Mouse (Mus musculus) hindbrain, postnatal 0 days (tissue): ENCODE results near the gene Commd9. TPM values are rescaled to one million over a fixed set of nuclear protein-coding genes. Genes with fewer than 3 reads are reported as not detected.

Experiments
- ATAC-seq: fragments of 200-750 bp; cut with Nextera tagmentation; 2 replicates; pipeline ENCODE4 v1.8.0; 2017; ENCODE audit warnings: mild to moderate bottlenecking, moderate TSS enrichment, moderate library complexity
- DNase-seq: peaks from one replicate; pipeline ENCODE4 v3.0.0-alpha.2; 2015; ENCODE audit warnings: low spot score
- H3K27ac ChIP-seq: fragments of 300-500 bp; sonication (generic); 2 replicates; pipeline ENCODE4 v1.5.1; 2014; ENCODE audit warnings: mild to moderate bottlenecking
- H3K27me3 ChIP-seq: fragments of 300-500 bp; sonication (generic); 2 replicates; pipeline ENCODE4 v1.6.1; 2014; ENCODE audit warnings: low read length, mixed read lengths; ENCODE audit not compliant: insufficient read depth
- H3K36me3 ChIP-seq: fragments of 300-500 bp; sonication (generic); 2 replicates; pipeline ENCODE4 v1.6.1; 2014; ENCODE audit warnings: low read length, mixed read lengths; ENCODE audit not compliant: insufficient read depth
- H3K4me1 ChIP-seq: fragments of 300-500 bp; sonication (generic); 2 replicates; pipeline ENCODE4 v1.6.1; 2014; ENCODE audit warnings: antibody characterized with exemption, low read length, mixed read lengths; ENCODE audit not compliant: insufficient read depth
- H3K4me2 ChIP-seq: fragments of 300-500 bp; sonication (generic); 2 replicates; pipeline ENCODE4 v1.6.1; 2014; ENCODE audit warnings: low read depth, mild to moderate bottlenecking, low read length, moderate library complexity, mixed read lengths
- H3K4me3 ChIP-seq: fragments of 300-500 bp; sonication (generic); 2 replicates; pipeline ENCODE4 v1.5.1; 2014; ENCODE audit warnings: low read length
- H3K9ac ChIP-seq: fragments of 300-500 bp; sonication (generic); replicated peaks from 2 replicates; pipeline ENCODE4 v1.6.1; 2014; ENCODE audit warnings: mild to moderate bottlenecking, low read length, moderate library complexity, mixed read lengths
- H3K9me3 ChIP-seq: fragments of 300-500 bp; sonication (generic); 2 replicates; pipeline ENCODE4 v1.6.1; 2016; ENCODE audit warnings: low read length, mixed read lengths
- CTCF ChIP-seq: IDR thresholded peaks from 2 replicates; pipeline ENCODE4 v1.5.1; 2016; ENCODE audit warnings: antibody characterized with exemption, control low read depth, low read depth
- WGBS: fragments of 180-500 bp; shearing (Covaris S2); extraction: QIAGEN DNeasy Blood & Tissue Kit; methylation state at CpG from one replicate; pipeline ENCODE4 v1.1.7; 2014; 5-methylcytosine and 5-hydroxymethylcytosine counted together
- polyA plus RNA-seq: library from polyadenylated mRNA; unstranded; fragments of >200 nt; fragmentation: Nextera tagmentation; extraction: Ambion mirVana; gene quantifications from 2 replicates; pipeline ENCODE4 v1.2.1, GENCODE M21; 2015
- total RNA-seq: library from RNA; depleted of rRNA; stranded (reverse); fragments of >200 nt; gene quantifications from 2 replicates; pipeline ENCODE4 v1.2.3, GENCODE M21; 2014

The Commd9 gene
- total and polyA plus RNA-seq, 2 experiments from 2014 or later, result 89.8 to 111 TPM

DNA sequence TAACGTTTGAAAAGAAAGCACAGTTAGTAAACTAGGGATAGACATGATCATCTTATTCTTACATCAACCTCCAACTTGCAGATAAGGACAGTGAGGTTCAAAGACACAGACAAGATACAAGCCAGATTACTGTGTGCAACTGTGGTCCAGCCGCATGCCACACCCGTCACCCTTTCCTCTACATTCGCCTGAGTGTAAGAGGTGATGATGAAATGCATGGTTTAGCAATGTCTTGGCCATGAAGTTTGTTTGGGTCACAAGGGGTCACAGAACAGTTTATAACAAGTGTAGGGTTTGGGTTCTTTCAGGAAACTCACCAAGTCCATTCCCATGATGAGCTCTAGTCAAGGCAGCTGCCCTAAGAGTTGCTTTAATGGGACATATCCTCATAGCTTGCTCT is 17.4 kb upstream of the Commd9 start:
- ATAC-seq (no peak), DNase-seq (no peak)
- no peaks in the 10 kb centered on the region for H3K4me1 ChIP-seq
- H3K4me3 ChIP-seq, result no peak overlapping the region
- 96% methylated on average over 4 of the region's 4 CpGs for WGBS
- no peak overlapping the region for H3K27ac ChIP-seq
- H3K4me2 ChIP-seq, result no peak overlapping the region
- no peaks in the 10 kb centered on the region for H3K9me3 ChIP-seq
- H3K27me3 ChIP-seq, result no peaks in the 10 kb centered on the region
- no peaks in the 10 kb centered on the region for H3K36me3 ChIP-seq
- no peak overlapping the region for H3K9ac ChIP-seq
- TF ChIP-seq CTCF, result no peak

DNA sequence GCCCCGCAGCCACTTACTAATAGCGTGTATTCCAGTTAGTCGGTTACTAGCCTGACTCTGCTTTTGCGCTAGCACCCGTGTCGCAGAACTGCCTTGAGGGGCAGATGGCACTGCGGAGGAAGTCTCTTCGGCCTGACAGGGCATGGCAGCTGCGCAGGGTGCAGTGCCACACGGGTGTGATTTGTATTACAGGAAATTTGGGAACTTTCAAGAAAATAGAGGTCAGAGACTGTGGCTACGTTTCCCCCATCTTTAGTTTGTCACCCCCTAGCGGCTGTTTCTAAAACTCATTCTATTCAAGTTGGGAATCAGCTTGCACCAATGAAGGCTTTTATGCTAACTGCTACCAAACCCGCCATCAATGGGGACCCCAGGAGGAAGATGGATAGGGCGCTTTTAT is 14.9 kb upstream of the Commd9 start:
- DNase-seq (peak; percentile 79), ATAC-seq (peak; percentile 56; the same call in 1 of the 2 replicates)
- peak overlapping the region; percentile 27; the same call in 1 of the 2 replicates for H3K4me2 ChIP-seq
- no peak overlapping the region for H3K27ac ChIP-seq
- no peaks in the 10 kb centered on the region for H3K27me3 ChIP-seq
- 30% methylated on average over 14 of the region's 14 CpGs for WGBS
- no peaks in the 10 kb centered on the region for H3K9me3 ChIP-seq
- H3K36me3 ChIP-seq, result no peaks in the 10 kb centered on the region
- peak; percentile 72 for TF ChIP-seq CTCF
- H3K9ac ChIP-seq, result no peak overlapping the region
- H3K4me3 ChIP-seq, result no peak overlapping the region
- H3K4me1 ChIP-seq, result no peaks in the 10 kb centered on the region

DNA sequence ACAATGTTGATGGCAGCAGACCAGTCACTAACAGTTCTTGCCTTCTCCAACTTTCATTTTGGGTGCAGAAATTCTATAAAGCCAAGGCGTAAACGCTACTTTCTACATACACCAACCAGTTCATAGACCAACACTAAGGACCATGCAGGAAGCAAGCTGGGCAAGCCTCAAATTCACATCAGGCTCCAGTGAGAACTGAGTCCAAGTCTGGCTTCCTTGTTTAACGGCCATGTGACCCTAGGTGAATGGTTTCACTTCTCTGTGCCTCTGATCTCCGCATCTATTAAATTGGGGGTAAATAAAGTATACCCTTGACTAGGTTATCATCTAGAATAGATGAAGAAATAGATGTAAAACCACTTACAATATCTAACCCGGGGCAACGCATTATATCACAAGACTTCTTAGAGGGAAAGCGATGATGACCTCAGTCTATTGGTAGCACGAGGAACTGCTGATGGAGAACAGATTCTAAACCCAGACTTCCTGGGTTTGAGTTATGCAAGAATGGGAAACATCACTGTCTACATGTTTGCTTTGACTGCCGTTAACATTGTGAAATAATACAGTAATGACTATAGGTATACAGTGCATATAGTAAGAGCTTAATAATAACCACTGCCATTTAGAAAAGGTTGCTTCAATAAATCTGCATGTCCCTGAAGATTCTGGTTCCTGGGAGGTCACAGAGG is 4.4 kb upstream of the Commd9 start:
- H3K27me3 ChIP-seq, result 0 out of 2 replicates have a peak, but pooled peaks cover 3% of the 10 kb centered on the region
- 92% methylated on average over 9 of the region's 9 CpGs for WGBS
- H3K9me3 ChIP-seq, result no peaks in the 10 kb centered on the region
- H3K4me2 ChIP-seq, result no peak overlapping the region
- DNase-seq (no peak), ATAC-seq (no peak)
- no peak for TF ChIP-seq CTCF
- H3K4me3 ChIP-seq, result no peak overlapping the region
- H3K36me3 ChIP-seq, result no peaks in the 10 kb centered on the region
- no peak overlapping the region for H3K27ac ChIP-seq
- H3K4me1 ChIP-seq, result 0 out of 2 replicates have a peak, but pooled peaks cover 1% of the 10 kb centered on the region
- H3K9ac ChIP-seq, result no peak overlapping the region

DNA sequence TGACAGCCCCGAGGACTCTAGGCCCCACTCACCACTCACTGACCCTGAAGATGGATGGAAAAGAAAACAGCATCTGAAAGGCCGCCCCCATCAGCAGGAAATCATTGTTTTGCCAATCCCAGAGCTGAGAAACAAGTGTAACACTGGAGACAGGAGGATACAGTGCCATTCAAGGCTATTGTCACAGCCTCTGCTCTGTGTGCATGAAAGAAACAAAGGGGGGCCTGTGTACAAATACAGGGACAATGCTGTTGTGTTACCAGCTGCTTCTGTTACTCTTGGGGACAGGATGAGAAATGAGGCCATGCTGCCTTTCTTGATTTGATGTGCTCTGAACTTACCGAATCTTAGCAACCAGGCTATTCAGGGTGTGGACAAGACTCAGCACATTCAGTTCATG is 3.0 kb upstream of the Commd9 start, which contains the start of gene Prr5l:
Gene Prr5l, minus strand, starts transcription at position 30 of the 400 bp plus-strand sequence.
- WGBS, result 8% methylated on average over 3 of the region's 3 CpGs
- no peak for ATAC-seq
- H3K9ac ChIP-seq, result no peak within 1 kb of the TSS

DNA sequence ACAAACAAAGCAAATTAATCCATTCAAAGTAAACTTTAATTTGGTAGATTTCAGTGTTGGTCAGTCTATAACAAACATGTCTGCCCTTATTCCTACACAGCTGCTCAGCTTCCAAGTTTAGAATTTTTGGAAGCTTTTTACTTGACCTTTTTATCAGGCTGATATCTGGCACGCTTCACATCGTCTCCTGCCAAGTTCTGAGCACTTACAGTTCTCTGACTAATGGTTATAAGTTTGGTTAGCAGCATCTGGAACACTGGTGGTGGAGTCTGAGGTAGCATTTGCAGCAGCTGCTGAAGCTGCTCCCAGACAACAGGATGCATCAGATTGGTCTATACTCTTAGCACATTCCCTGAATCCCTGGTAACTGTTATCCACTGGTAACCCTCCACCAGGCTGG is 1.8 kb upstream of the Commd9 start:
- peaks cover 8% of the 10 kb centered on the region; the same call in 1 of the 2 replicates for H3K4me1 ChIP-seq
- 70% methylated on average over 2 of the region's 2 CpGs for WGBS
- no peaks in the 10 kb centered on the region for H3K27me3 ChIP-seq
- H3K36me3 ChIP-seq, result no peaks in the 10 kb centered on the region
- no peak for TF ChIP-seq CTCF
- no peak overlapping the region for H3K27ac ChIP-seq
- DNase-seq (no peak), ATAC-seq (no peak)
- no peak overlapping the region for H3K9ac ChIP-seq
- no peaks in the 10 kb centered on the region for H3K9me3 ChIP-seq
- no peak overlapping the region for H3K4me2 ChIP-seq
- H3K4me3 ChIP-seq, result no peak overlapping the region

More for the DNA sequence above, 3.0 kb upstream of the Commd9 start, which contains the start of gene Prr5l:
- no peaks in the 10 kb centered on the region for H3K36me3 ChIP-seq
- no peak within 1 kb of the TSS for H3K4me3 ChIP-seq
- H3K27me3 ChIP-seq, result 0 out of 2 replicates have a peak, but pooled peaks cover 3% of the 10 kb centered on the region
- H3K4me1 ChIP-seq, result peaks cover 8% of the 10 kb centered on the region; the same call in 1 of the 2 replicates
- no peak for TF ChIP-seq CTCF
- DNase-seq, result no peak
- H3K9me3 ChIP-seq, result no peaks in the 10 kb centered on the region
- no peak within 1 kb of the TSS for H3K27ac ChIP-seq
- no peak within 1 kb of the TSS for H3K4me2 ChIP-seq

DNA sequence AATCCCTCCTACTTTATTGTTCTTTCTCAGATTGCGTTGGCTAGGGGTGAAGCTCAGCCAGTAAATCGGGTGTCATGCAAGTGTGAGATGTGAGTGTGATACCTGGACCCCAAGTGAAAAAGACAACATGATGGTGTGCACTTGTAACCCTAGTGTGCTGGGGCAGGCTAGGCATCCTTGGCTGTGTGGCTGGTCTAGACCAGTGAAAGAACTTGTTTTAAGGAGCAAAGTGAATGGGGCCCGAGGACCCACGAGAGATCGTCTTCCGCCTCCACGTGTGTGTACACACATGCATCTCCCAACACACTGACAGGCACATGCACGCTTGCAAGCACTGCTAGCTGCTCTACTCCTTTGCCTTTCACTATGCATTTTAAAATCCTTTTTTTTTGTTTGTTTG is 2.8 kb downstream of the Commd9 start:
- Histone ChIP-seq H3K4me1 (peaks cover 8% of the 10 kb centered on the region; the same call in 1 of the 2 replicates), H3K27me3 (no peaks in the 10 kb centered on the region), H3K9ac (no peak overlapping the region), H3K4me2 (no peak overlapping the region), H3K4me3 (no peak overlapping the region), H3K27ac (no peak overlapping the region), H3K9me3 (no peaks in the 10 kb centered on the region), H3K36me3 (no peaks in the 10 kb centered on the region)
- WGBS, result 93% methylated on average over 8 of the region's 8 CpGs
- DNase-seq, result no peak
- ATAC-seq, result no peak
- TF ChIP-seq CTCF, result no peak

DNA sequence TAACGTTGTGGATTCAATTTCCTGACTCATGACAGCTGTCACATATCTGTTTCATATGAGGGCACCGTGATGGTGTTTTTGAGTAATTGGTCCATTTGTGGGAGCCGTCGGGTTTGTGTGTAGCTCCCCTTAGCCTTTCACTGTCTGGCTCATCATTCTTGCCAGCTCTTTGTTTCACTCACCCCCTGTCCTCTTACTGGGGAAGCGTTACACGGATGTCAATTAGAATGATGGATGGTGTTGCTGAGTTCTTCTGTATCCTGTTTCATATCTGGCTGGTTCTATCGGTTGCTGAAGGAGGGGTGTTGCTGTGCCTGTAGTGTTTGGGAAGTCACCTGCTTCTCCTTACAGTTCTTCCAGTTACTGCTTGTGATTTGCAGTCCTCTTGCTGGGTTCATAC is 5.1 kb downstream of the Commd9 start:
- H3K9ac ChIP-seq, result no peak overlapping the region
- DNase-seq (peak; percentile 10), ATAC-seq (no peak)
- WGBS, result 21% methylated on average over 7 of the region's 7 CpGs
- no peak overlapping the region for H3K4me3 ChIP-seq
- H3K9me3 ChIP-seq, result no peaks in the 10 kb centered on the region
- H3K27me3 ChIP-seq, result no peaks in the 10 kb centered on the region
- peaks cover 8% of the 10 kb centered on the region; the same call in 1 of the 2 replicates for H3K4me1 ChIP-seq
- no peak for TF ChIP-seq CTCF
- no peak overlapping the region for H3K27ac ChIP-seq
- H3K4me2 ChIP-seq, result no peak overlapping the region
- H3K36me3 ChIP-seq, result peaks cover under 1% of the 10 kb centered on the region; the same call in 1 of the 2 replicates
